Mouse (Mus musculus): ENCODE measurements around the gene Ccl26. TPM values are rescaled to one million over a fixed set of nuclear protein-coding genes. Genes with fewer than 3 reads are reported as not detected.

Gene Ccl26
- total RNA-seq, 1 experiment: not detected

GRCm38 (mm10) chr5:135527986-135528385 lies 35.4 kb downstream of the Ccl26 start:
- no peaks in the 10 kb centered on the region; a peak in 1 of 4 replicates for H3K4me1 ChIP-seq (ENCODE audit: control insufficient read depth in 2 of 2, insufficient read depth in 2 of 2, low read length in 2 of 2, poor library complexity in 1 of 2)
- TF ChIP-seq MAFK (IDR thresholded peaks at IDR 0.05; ENCODE audit: insufficient read depth, low read depth, low read length): no peak
- TF ChIP-seq HCFC1 (IDR thresholded peaks at IDR 0.05; ENCODE audit: borderline replicate concordance, insufficient read depth, low read length): no peak
- TF ChIP-seq CHD2 (IDR thresholded peaks at IDR 0.05; ENCODE audit: low read depth, low read length): no peak
- TF ChIP-seq ZC3H11A (IDR thresholded peaks at IDR 0.05; ENCODE audit: borderline replicate concordance, low read depth, low read length): no peak
- no peak for TF ChIP-seq ZNF384 (IDR thresholded peaks at IDR 0.05; ENCODE audit: low read depth, low read length)
- DNase-seq (ENCODE audit: low read depth, low spot score): no peak
- no peak overlapping the region for H3K9ac ChIP-seq (ENCODE audit: insufficient read depth, low read depth, low read length, poor library complexity, severe bottlenecking)
- H3K9me3 ChIP-seq (ENCODE audit: control insufficient read depth, insufficient read depth, low read depth, low read length): no peaks in the 10 kb centered on the region
- in situ Hi-C loops (cut with MboI; ENCODE audit: low sequenced_read_pairs in 2 of 2, unreplicated experiment in 2 of 2): no loop called here
- no peak overlapping the region for H3K4me3 ChIP-seq (ENCODE audit: insufficient read depth in 1 of 2, low read depth in 1 of 2, low read length in 2 of 2, poor library complexity in 1 of 2, severe bottlenecking in 1 of 2)
- no peaks in the 10 kb centered on the region for H3K36me3 ChIP-seq (ENCODE audit: control insufficient read depth, insufficient read depth, low read length, poor library complexity, severe bottlenecking)
- H3K27ac ChIP-seq (ENCODE audit: insufficient read depth, low read depth, low read length, poor library complexity, severe bottlenecking): no peak overlapping the region

GRCm38 (mm10) chr5:135524660-135525560 lies 38.5 kb downstream of the Ccl26 start:
- Histone ChIP-seq H3K27ac (ENCODE audit: insufficient read depth, low read depth, low read length, poor library complexity, severe bottlenecking) (no peak overlapping the region), H3K4me1 (ENCODE audit: control insufficient read depth in 2 of 2, insufficient read depth in 2 of 2, low read length in 2 of 2, poor library complexity in 1 of 2) (peaks cover 0 to 2% of the 10 kb centered on the region in 2 experiments; a peak in 1 of 4 replicates), H3K4me3 (ENCODE audit: insufficient read depth in 1 of 2, low read depth in 1 of 2, low read length in 2 of 2, poor library complexity in 1 of 2, severe bottlenecking in 1 of 2) (no peak overlapping the region), H3K36me3 (ENCODE audit: control insufficient read depth, insufficient read depth, low read length, poor library complexity, severe bottlenecking) (no peaks in the 10 kb centered on the region), H3K9me3 (ENCODE audit: control insufficient read depth, insufficient read depth, low read depth, low read length) (no peaks in the 10 kb centered on the region), H3K9ac (ENCODE audit: insufficient read depth, low read depth, low read length, poor library complexity, severe bottlenecking) (no peak overlapping the region)
- no peak for TF ChIP-seq CHD2 (IDR thresholded peaks at IDR 0.05; ENCODE audit: low read depth, low read length)
- TF ChIP-seq HCFC1 (IDR thresholded peaks at IDR 0.05; ENCODE audit: borderline replicate concordance, insufficient read depth, low read length): no peak
- TF ChIP-seq MAFK (IDR thresholded peaks at IDR 0.05; ENCODE audit: insufficient read depth, low read depth, low read length): no peak
- TF ChIP-seq ZC3H11A (IDR thresholded peaks at IDR 0.05; ENCODE audit: borderline replicate concordance, low read depth, low read length): no peak
- TF ChIP-seq ZNF384 (IDR thresholded peaks at IDR 0.05; ENCODE audit: low read depth, low read length): no peak
- no peak for DNase-seq (ENCODE audit: low read depth, low spot score)
- in situ Hi-C loops (cut with MboI; ENCODE audit: low sequenced_read_pairs in 2 of 2, unreplicated experiment in 2 of 2): no loop called here

GRCm38 (mm10) chr5:135524087-135524486 lies 39.3 kb downstream of the Ccl26 start:
- H3K9ac ChIP-seq (ENCODE audit: insufficient read depth, low read depth, low read length, poor library complexity, severe bottlenecking): no peak overlapping the region
- TF ChIP-seq ZC3H11A (IDR thresholded peaks at IDR 0.05; ENCODE audit: borderline replicate concordance, low read depth, low read length) (no peak), MAFK (IDR thresholded peaks at IDR 0.05; ENCODE audit: insufficient read depth, low read depth, low read length) (no peak), CHD2 (IDR thresholded peaks at IDR 0.05; ENCODE audit: low read depth, low read length) (no peak), ZNF384 (IDR thresholded peaks at IDR 0.05; ENCODE audit: low read depth, low read length) (no peak), HCFC1 (IDR thresholded peaks at IDR 0.05; ENCODE audit: borderline replicate concordance, insufficient read depth, low read length) (no peak)
- peaks cover 0 to 2% of the 10 kb centered on the region in 2 experiments; a peak in 1 of 4 replicates for H3K4me1 ChIP-seq (ENCODE audit: control insufficient read depth in 2 of 2, insufficient read depth in 2 of 2, low read length in 2 of 2, poor library complexity in 1 of 2)
- H3K27ac ChIP-seq (ENCODE audit: insufficient read depth, low read depth, low read length, poor library complexity, severe bottlenecking): no peak overlapping the region
- no peaks in the 10 kb centered on the region for H3K36me3 ChIP-seq (ENCODE audit: control insufficient read depth, insufficient read depth, low read length, poor library complexity, severe bottlenecking)
- in situ Hi-C loops (cut with MboI; ENCODE audit: low sequenced_read_pairs in 2 of 2, unreplicated experiment in 2 of 2): no loop called here
- H3K9me3 ChIP-seq (ENCODE audit: control insufficient read depth, insufficient read depth, low read depth, low read length): no peaks in the 10 kb centered on the region
- no peak overlapping the region for H3K4me3 ChIP-seq (ENCODE audit: insufficient read depth in 1 of 2, low read depth in 1 of 2, low read length in 2 of 2, poor library complexity in 1 of 2, severe bottlenecking in 1 of 2)
- DNase-seq (ENCODE audit: low read depth, low spot score): no peak

DNA sequence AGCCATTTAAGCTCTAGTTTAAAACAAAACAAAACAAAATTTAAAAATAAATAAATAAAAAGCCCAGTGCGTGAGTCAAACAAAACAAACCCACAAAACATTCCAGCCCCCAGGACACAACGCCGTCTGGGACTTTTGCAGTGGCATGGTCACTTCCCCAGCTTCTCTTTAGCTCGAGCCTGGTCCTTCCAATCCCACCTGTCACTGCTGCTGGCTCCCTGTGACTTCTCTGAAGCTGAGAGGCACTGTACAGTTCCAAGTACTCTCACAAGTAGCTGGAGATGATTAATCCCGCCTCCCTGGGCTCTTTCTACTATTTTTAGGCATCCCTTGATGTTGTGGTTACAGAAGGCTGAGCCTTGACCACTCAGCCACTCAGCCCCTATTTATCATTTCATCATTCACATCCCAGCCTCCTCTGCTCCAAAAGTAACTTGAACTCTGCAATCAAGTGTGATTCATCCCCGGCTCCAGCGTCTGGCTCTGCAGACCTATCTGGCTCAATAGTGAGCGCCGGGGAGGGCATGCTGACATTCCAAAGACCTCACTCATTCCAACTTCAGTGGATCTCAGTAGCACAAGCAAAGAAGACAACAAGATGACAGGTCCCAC lies 41.2 kb downstream of the Ccl26 start:
- Histone ChIP-seq H3K27ac (ENCODE audit: insufficient read depth, low read depth, low read length, poor library complexity, severe bottlenecking) (no peak overlapping the region), H3K36me3 (ENCODE audit: control insufficient read depth, insufficient read depth, low read length, poor library complexity, severe bottlenecking) (no peaks in the 10 kb centered on the region), H3K4me3 (ENCODE audit: insufficient read depth in 1 of 2, low read depth in 1 of 2, low read length in 2 of 2, poor library complexity in 1 of 2, severe bottlenecking in 1 of 2) (no peak overlapping the region), H3K9ac (ENCODE audit: insufficient read depth, low read depth, low read length, poor library complexity, severe bottlenecking) (no peak overlapping the region), H3K9me3 (ENCODE audit: control insufficient read depth, insufficient read depth, low read depth, low read length) (no peaks in the 10 kb centered on the region), H3K4me1 (ENCODE audit: control insufficient read depth in 2 of 2, insufficient read depth in 2 of 2, low read length in 2 of 2, poor library complexity in 1 of 2) (peaks cover 0 to 2% of the 10 kb centered on the region in 2 experiments; a peak in 1 of 4 replicates)
- in situ Hi-C loops (cut with MboI; ENCODE audit: low sequenced_read_pairs in 2 of 2, unreplicated experiment in 2 of 2): no loop called here
- DNase-seq (ENCODE audit: low read depth, low spot score): no peak
- TF ChIP-seq ZNF384 (IDR thresholded peaks at IDR 0.05; ENCODE audit: low read depth, low read length): no peak
- no peak for TF ChIP-seq MAFK (IDR thresholded peaks at IDR 0.05; ENCODE audit: insufficient read depth, low read depth, low read length)
